Mouse (Mus musculus) frontal cortex, adult (tissue): Measurements from ENCODE around the gene Tmem106a.

Experiments used
- ATAC-seq: cut with Nextera tagmentation; 2 replicates; pipeline ENCODE4 v1.9.2; 2017; ENCODE audit warnings: mild to moderate bottlenecking, moderate library complexity, mixed read lengths; ENCODE audit not compliant: low TSS enrichment

Gene Tmem106a

GRCm38 (mm10) chr11:101640857-101641709, 59.0 kb downstream of the Tmem106a start:
- peak; percentile 68 for ATAC-seq
